Comparison of ENCODE assay signal across 20 mouse cellular contexts in the genomic region with DNA sequence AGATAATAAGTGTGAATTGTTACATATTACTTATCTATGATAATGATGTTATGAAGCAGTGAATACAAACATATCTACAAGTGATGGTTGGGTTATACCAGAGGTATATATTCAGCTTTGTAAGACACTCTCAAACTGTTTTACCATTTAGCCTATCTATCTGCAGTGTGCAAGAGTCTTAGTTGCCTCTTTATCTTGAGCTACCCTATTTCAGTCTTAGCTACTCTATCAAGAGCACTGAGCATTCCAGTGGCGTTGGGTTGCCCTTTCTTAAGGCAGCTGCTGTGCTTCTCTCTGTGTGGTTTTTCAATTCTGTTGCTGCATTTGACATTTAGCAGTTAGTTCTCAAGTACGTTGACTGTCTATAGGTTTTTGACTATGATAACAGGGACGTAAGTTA.
"Had no signal": no experiment of that assay in that cellular context is flagged by ENCODE, and none has a peak within 500 bp of the region (broad histone marks: within the 10 kb centered on the region; RNA-seq: fewer than 3 reads in every experiment).

No protein-coding gene starts in this region.

- H3K4me3 ChIP-seq: left cerebral cortex, adult 2 months; lung, embryonic 15.5 days; megakaryocyte, embryonic 14.5 days; neural tube, embryonic 12.5 days had no signal

- H3K27ac ChIP-seq: kidney, postnatal 0 days; left cerebral cortex, adult 2 months; lung, embryonic 15.5 days; neural tube, embryonic 12.5 days; stomach, postnatal 0 days had no signal

- H3K9me3 ChIP-seq: lung, embryonic 15.5 days; megakaryocyte, embryonic 14.5 days; neural tube, embryonic 12.5 days had no signal

- H3K4me2 ChIP-seq: lung, embryonic 15.5 days; midbrain, embryonic 11.5 days; neural tube, embryonic 12.5 days had no signal

- H3K27me3 ChIP-seq: lung, embryonic 15.5 days; megakaryocyte, embryonic 14.5 days; neural tube, embryonic 12.5 days had no signal

- H3K36me3 ChIP-seq: lung, embryonic 15.5 days; neural tube, embryonic 12.5 days had no signal

- H3K9ac ChIP-seq: lung, embryonic 15.5 days; neural tube, embryonic 12.5 days had no signal

- ATAC-seq: inflammation-experienced regulatory T-cells, adult 6 months; intestine, embryonic 16.5 days had no signal

- DNase-seq: kidney, adult 18-20 months; kidney, postnatal 25 days; layer of hippocampus, postnatal 36 days; lung, adult 18-20 months; lung, postnatal 10 days; lung, postnatal 36 days; midbrain, embryonic 14.5 days; retina, postnatal 1 day; thymus, adult 2 months; thymus, postnatal 14 days; thymus, postnatal 4 days had no signal
